In the genomic region with DNA sequence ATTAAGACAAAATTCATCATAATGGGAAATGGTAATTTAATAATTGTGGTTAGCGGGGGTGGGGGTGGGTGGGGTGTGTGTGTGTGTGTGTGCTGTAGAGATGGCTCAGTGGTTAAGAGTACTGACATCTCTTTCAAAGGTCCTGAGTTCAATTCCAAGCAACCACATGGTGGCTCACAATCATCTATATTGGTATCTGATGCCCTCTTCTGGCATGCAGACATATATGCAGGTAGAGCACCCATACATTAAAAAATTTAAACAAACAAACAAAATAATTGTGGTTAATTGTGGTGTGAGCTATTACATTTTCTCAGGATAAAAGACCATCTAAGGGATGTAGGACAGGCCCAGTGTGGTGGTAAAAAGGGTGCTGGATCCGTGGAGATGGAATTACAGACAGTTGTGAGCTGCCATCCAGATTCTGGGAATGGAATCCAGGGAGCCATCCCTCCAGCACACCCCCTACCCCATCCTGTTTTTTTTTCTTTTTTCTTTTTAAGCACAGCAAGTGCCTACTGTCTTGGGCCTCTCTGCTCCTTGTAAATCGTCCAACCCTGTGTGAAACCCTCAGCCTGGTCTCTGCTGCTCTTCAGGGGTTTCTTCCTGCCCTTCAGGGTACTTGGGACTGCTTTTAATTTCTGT, we compare ENCODE assay signal across 16 mouse cellular contexts. TPM values are rescaled to one million over a fixed set of nuclear protein-coding genes. Genes with fewer than 3 reads are reported as not detected.
DNase-seq lines count a peak whose midpoint lies in the region; ATAC-seq and TF ChIP-seq lines count a peak whose summit lies in the region.
"Had no signal": no experiment of that assay in that cellular context is flagged by ENCODE, and none has a peak within 500 bp of the region (broad histone marks: within the 10 kb centered on the region; RNA-seq: fewer than 3 reads in every experiment).

No protein-coding gene starts in this region.

- no peak for ATAC-seq in lung, postnatal 0 days

- H3K4me2 ChIP-seq in lung, postnatal 0 days (replicated peaks; ENCODE audit: low read depth, low read length) = no peak overlapping the region
- no peak overlapping the region for H3K4me2 ChIP-seq in CH12.LX (ENCODE audit: insufficient read depth, low read depth, poor library complexity, severe bottlenecking)
- H3K4me2 ChIP-seq: forebrain, embryonic 13.5 days; limb, embryonic 15.5 days had no signal

- no peak overlapping the region for H3K27ac ChIP-seq in heart, adult 2 months
- H3K27ac ChIP-seq in lung, postnatal 0 days (ENCODE audit: low read length) = no peak overlapping the region
- no peak overlapping the region for H3K27ac ChIP-seq in CH12.LX (ENCODE audit: insufficient read depth, low read depth)
- H3K27ac ChIP-seq: forebrain, embryonic 13.5 days; heart, embryonic 10.5 days; hindbrain, embryonic 10.5 days; limb, embryonic 15.5 days had no signal

- H3K36me3 ChIP-seq in heart, adult 2 months (ENCODE audit: control insufficient read depth, insufficient read depth, low read length) = peaks cover 7% of the 10 kb centered on the region; the same call in 1 of the 2 replicates
- H3K36me3 ChIP-seq in lung, postnatal 0 days (ENCODE audit: insufficient read depth, low read length) = no peaks in the 10 kb centered on the region
- peaks cover 0 to 8% of the 10 kb centered on the region in 2 experiments for H3K36me3 ChIP-seq in CH12.LX (replicated peaks in 1 of 2; ENCODE audit: control insufficient read depth in 1 of 2, insufficient read depth in 1 of 2, low read length in 1 of 2)

- no peak for TF ChIP-seq CTCF in heart, adult 2 months (IDR thresholded peaks at IDR 0.05)
- TF ChIP-seq CTCF in lung, postnatal 0 days (IDR thresholded peaks at IDR 0.05) = peak; percentile 31
- no peak for TF ChIP-seq CTCF in lung, adult 2 months (IDR thresholded peaks at IDR 0.05; ENCODE audit: insufficient read depth, low read length)
- peak in 1 of 2 experiments; percentile 70; a peak in 2 of 4 replicates for TF ChIP-seq CTCF in CH12.LX (conservative IDR thresholded peaks at IDR 0.05 in 1 of 2, IDR thresholded peaks at IDR 0.05 in 1 of 2; ENCODE audit: low read depth in 2 of 2, low read length in 2 of 2)

- H3K4me1 ChIP-seq in heart, adult 2 months (ENCODE audit: control insufficient read depth, insufficient read depth, low read length) = peaks cover 5% of the 10 kb centered on the region
- peaks cover 12% of the 10 kb centered on the region; the same call in 1 of the 2 replicates for H3K4me1 ChIP-seq in lung, postnatal 0 days (ENCODE audit: insufficient read depth, low read depth, low read length)
- peaks cover 8% of the 10 kb centered on the region; the same call in 1 of the 2 replicates for H3K4me1 ChIP-seq in lung, adult 2 months (ENCODE audit: control insufficient read depth, insufficient read depth, low read length)
- peaks cover 7 to 55% of the 10 kb centered on the region in 2 experiments for H3K4me1 ChIP-seq in CH12.LX (ENCODE audit: control insufficient read depth in 1 of 2, insufficient read depth in 2 of 2)

- peaks cover 2% of the 10 kb centered on the region; the same call in 1 of the 2 replicates for H3K79me2 ChIP-seq in heart, adult 2 months (replicated peaks; ENCODE audit: control insufficient read depth, insufficient read depth, low read length)
- H3K79me2 ChIP-seq in CH12.LX (replicated peaks; ENCODE audit: control insufficient read depth, extremely low read depth, insufficient read depth, poor library complexity, severe bottlenecking) = peaks cover 21% of the 10 kb centered on the region

- DNase-seq in heart, adult 11 months = peak; percentile 72
- DNase-seq in heart, adult 2 months = no peak
- no peak for DNase-seq in lung, postnatal 0 days (ENCODE audit: low spot score)
- DNase-seq in lung, adult 2 months = no peak
- DNase-seq in CH12.LX (ENCODE audit: extremely low read depth) = no peak
- peak; percentile 38 for DNase-seq in naive thymus-derived CD4-positive, alpha-beta T cell, adult 2 months (ENCODE audit: low read depth)
- no peak for DNase-seq in adipocyte (ENCODE audit: low spot score)
- no peak for DNase-seq in adrenal gland, postnatal 10 days
- DNase-seq: cerebellum, adult 8-10 months; gastrocnemius, postnatal 25 days; lung, postnatal 10 days had no signal

- dilution Hi-C loops in CH12.LX (cut with MboI; ENCODE audit: extremely low pct_ligation_motif_present, extremely low pct_unique_long_range_greater_than_20kb, low sequenced_read_pairs) = no loop called here

- H3K27me3 ChIP-seq in heart, adult 2 months (ENCODE audit: control insufficient read depth, insufficient read depth, low read length) = no peaks in the 10 kb centered on the region
- H3K27me3 ChIP-seq in lung, postnatal 0 days (replicated peaks; ENCODE audit: insufficient read depth, low read length) = no peaks in the 10 kb centered on the region
- H3K27me3 ChIP-seq in CH12.LX (replicated peaks) = no peaks in the 10 kb centered on the region
- H3K27me3 ChIP-seq: forebrain, embryonic 13.5 days; limb, embryonic 15.5 days had no signal

- no peaks in the 10 kb centered on the region for H3K9me3 ChIP-seq in lung, postnatal 0 days (ENCODE audit: low read length)
- H3K9me3 ChIP-seq in CH12.LX (replicated peaks; ENCODE audit: low read length) = no peaks in the 10 kb centered on the region
- H3K9me3 ChIP-seq: forebrain, embryonic 13.5 days; G1E; heart, embryonic 10.5 days; hindbrain, embryonic 10.5 days; limb, embryonic 15.5 days had no signal

- in situ Hi-C loops in CH12.LX (cut with MboI; ENCODE audit: low pct_ligation_motif_present, low pct_unique_long_range_greater_than_20kb, low sequenced_read_pairs) = no loop called here

- intact Hi-C loops in heart, adult 2 months (cut with DNase I) = no loop called here

- 74% methylated on average over 3 of the region's 3 CpGs for WGBS in heart, adult 2 months
- 75% methylated on average over 3 of the region's 3 CpGs for WGBS in lung, postnatal 0 days
- 77% methylated on average over 3 of the region's 3 CpGs for WGBS in lung, adult 2 months

- no peak overlapping the region for H3K9ac ChIP-seq in heart, adult 2 months (ENCODE audit: low read depth, low read length)
- no peak overlapping the region for H3K9ac ChIP-seq in lung, postnatal 0 days (replicated peaks; ENCODE audit: low read depth)
- H3K9ac ChIP-seq in CH12.LX (ENCODE audit: insufficient read depth, low read depth) = no peak overlapping the region
- H3K9ac ChIP-seq: forebrain, embryonic 13.5 days; limb, embryonic 15.5 days had no signal

- TF ChIP-seq POLR2A in heart, adult 2 months (IDR thresholded peaks at IDR 0.05; ENCODE audit: insufficient read depth, low read depth, low read length) = no peak
- no peak for TF ChIP-seq POLR2A in lung, adult 2 months (IDR thresholded peaks at IDR 0.05; ENCODE audit: borderline replicate concordance, extremely low read depth, low read depth, low read length)
- TF ChIP-seq POLR2A in CH12.LX (IDR thresholded peaks at IDR 0.05; ENCODE audit: low read depth, low read length) = no peak

- no peak overlapping the region for H3K4me3 ChIP-seq in heart, adult 2 months
- H3K4me3 ChIP-seq in lung, postnatal 0 days (ENCODE audit: low read depth, low read length) = no peak overlapping the region
- H3K4me3 ChIP-seq in lung, adult 2 months (replicated peaks; ENCODE audit: extremely low read depth, low read depth, low read length) = no peak overlapping the region
- no peak overlapping the region for H3K4me3 ChIP-seq in CH12.LX (replicated peaks in 1 of 3; ENCODE audit: low read depth in 2 of 3, low read length in 2 of 3, poor library complexity in 1 of 3)
- H3K4me3 ChIP-seq: forebrain, embryonic 13.5 days; heart, embryonic 10.5 days; hindbrain, embryonic 10.5 days; limb, embryonic 15.5 days had no signal

- peak; percentile 56 for TF ChIP-seq RAD21 in CH12.LX (IDR thresholded peaks at IDR 0.05; ENCODE audit: low read depth, low read length)

- TF ChIP-seq EP300 in heart, adult 2 months (IDR thresholded peaks at IDR 0.05; ENCODE audit: insufficient read depth, low read depth, low read length) = no peak
- no peak for TF ChIP-seq EP300 in lung, postnatal 0 days (IDR thresholded peaks at IDR 0.05)
- no peak for TF ChIP-seq EP300 in CH12.LX (IDR thresholded peaks at IDR 0.05; ENCODE audit: low read length)

TF ChIP-seq in CH12.LX, 34 proteins besides CTCF, POLR2A, EP300 and RAD21:
- TF ChIP-seq SMC3 (IDR thresholded peaks at IDR 0.05; ENCODE audit: low read depth, low read length) (peak; percentile 37), MAZ (IDR thresholded peaks at IDR 0.05; ENCODE audit: low read depth, low read length) (no peak), MYC (IDR thresholded peaks at IDR 0.05; ENCODE audit: low read depth, low read length) (peak; percentile 91)

RNA-seq across cellular contexts. Expression of a gene that starts 5.0 kb away (rescaled TPM):
- 10 to 100 TPM; 43.8 to 50.3 TPM for total RNA-seq in heart, adult 2 months (2021)
- 22.2 and 34.2 TPM in 2 replicates for polyA plus RNA-seq in heart, adult 2 months (2012; rRNA removed)
- 95.4 and 115 TPM in 2 replicates for polyA plus RNA-seq in lung, postnatal 0 days (2015; fragmentation: Nextera tagmentation; extraction: Ambion mirVana)
- polyA plus RNA-seq in lung, adult 2 months (2012; rRNA removed) = 10.0 and 11.4 TPM in 2 replicates
- total RNA-seq in CH12.LX (2012; rRNA removed) (24.2 and 28.9 TPM in 2 replicates), CH12.LX (2014; rRNA removed) (34.9 and 39.1 TPM in 2 replicates)
- polyA plus RNA-seq in CH12.LX (2012; ENCODE audit: insufficient read length, low read depth) = 45.7 and 54.1 TPM in 2 replicates
- total RNA-seq in adrenal gland, postnatal 10 days (2021) = 10 to 100 TPM; 38.1 to 40.9 TPM

RNA-seq across cellular contexts. Expression of a gene that starts 5.5 kb away (rescaled TPM):
- total RNA-seq in heart, adult 2 months (2021) = 1 to 10 TPM; 7.4 TPM
- 4.7 and 8.4 TPM in 2 replicates for polyA plus RNA-seq in heart, adult 2 months (2012; rRNA removed)
- 13.3 and 13.4 TPM in 2 replicates for polyA plus RNA-seq in lung, postnatal 0 days (2015; fragmentation: Nextera tagmentation; extraction: Ambion mirVana)
- 5.7 and 7.4 TPM in 2 replicates for polyA plus RNA-seq in lung, adult 2 months (2012; rRNA removed)
- total RNA-seq in CH12.LX (2012; rRNA removed) (19.9 and 22.1 TPM in 2 replicates), CH12.LX (2014; rRNA removed) (27.1 and 30.3 TPM in 2 replicates)
- 36.0 and 38.4 TPM in 2 replicates for polyA plus RNA-seq in CH12.LX (2012; ENCODE audit: insufficient read length, low read depth)
- 10 to 100 TPM; 14.4 to 20.6 TPM for total RNA-seq in adrenal gland, postnatal 10 days (2021)

Comparison
In these comparisons a context has a peak if more than half of its experiments do, and no peak if none do; other contexts are left out.
1. DNase-seq: peak in heart, adult 11 months (single experiment) and naive thymus-derived CD4-positive, alpha-beta T cell, adult 2 months (single experiment); none in heart, adult 2 months (0 of 2), lung, postnatal 0 days (single experiment), lung, adult 2 months (single experiment), CH12.LX (single experiment), adipocyte (single experiment) and adrenal gland, postnatal 10 days (single experiment).